Mouse (Mus musculus) CH12F3 (cell line): ENCODE data around the gene Zfp414.
"Not testable (repeated sequence)": the region's sequence is repeated elsewhere in the genome, so short reads cannot be mapped to it uniquely, and the experiment has no call there.

Experiments used
- in situ Hi-C: fragments of 300-500 bp; cut with MboI; formaldehyde crosslinking; loops from 2 replicates; pipeline ENCODE4 v1.14.3; 2020; ENCODE audit warnings: low sequenced_read_pairs

Zfp414 gene

GRCm38 (mm10) chr17:33628621-33629486 is at the start of gene Zfp414:
Gene Zfp414, plus strand, starts transcription at chr17:33629090.
- in situ Hi-C loops, result no loop called here

- in situ Hi-C loops, result no loop called here
Measured at GRCm38 (mm10) chr17:33584061-33584460, 44.8 kb upstream of the Zfp414 start.

GRCm38 (mm10) chr17:33586011-33586410 is 42.9 kb upstream of the Zfp414 start:
- in situ Hi-C loops, result no loop called here

- in situ Hi-C loops, result no loop called here
Measured at GRCm38 (mm10) chr17:33597271-33597670, 31.6 kb upstream of the Zfp414 start.

DNA sequence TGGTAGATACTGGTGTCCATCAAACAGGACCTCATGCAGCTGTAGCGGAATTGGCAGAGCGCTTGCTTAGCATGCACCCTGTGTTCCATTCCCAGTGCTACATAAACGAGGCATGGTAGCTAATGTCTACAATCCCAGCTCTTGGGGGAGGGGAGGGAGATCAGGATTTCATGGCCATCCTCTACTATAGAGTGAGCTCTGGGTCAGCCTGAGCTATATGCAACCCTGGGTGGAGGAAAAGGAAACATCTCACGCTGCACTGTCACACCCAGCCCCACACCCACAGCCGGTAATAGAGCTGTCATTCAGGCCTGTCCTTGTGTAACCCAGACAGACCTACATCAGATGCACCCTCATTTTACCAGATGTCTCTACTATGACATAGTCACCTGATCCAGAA is 30.4 kb upstream of the Zfp414 start:
- in situ Hi-C loops, result no loop called here

GRCm38 (mm10) chr17:33599836-33600475 is 28.9 kb upstream of the Zfp414 start:
- in situ Hi-C loops, result no loop called here

DNA sequence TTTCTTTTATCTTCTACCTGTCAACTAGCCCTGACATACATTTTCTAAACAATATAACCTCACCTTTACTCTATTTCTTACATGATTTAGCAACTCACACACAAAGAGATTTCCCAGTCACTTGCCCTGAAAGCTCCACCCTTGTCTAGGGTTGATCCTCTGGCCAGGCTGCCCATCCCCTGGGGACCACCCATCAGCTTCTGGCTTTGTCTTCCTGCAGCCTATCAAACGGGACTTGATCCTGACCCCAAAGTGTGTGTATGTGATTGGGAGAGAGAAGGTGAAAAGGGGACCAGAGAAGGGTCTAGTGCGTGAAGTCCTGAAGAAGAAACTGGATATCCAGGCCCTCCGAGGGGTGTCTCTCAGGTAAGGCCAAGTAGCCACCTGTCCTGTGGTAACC is 28.1 kb upstream of the Zfp414 start:
- in situ Hi-C loops, result no loop called here

GRCm38 (mm10) chr17:33601947-33602346 is 26.9 kb upstream of the Zfp414 start:
- in situ Hi-C loops, result no loop called here

DNA sequence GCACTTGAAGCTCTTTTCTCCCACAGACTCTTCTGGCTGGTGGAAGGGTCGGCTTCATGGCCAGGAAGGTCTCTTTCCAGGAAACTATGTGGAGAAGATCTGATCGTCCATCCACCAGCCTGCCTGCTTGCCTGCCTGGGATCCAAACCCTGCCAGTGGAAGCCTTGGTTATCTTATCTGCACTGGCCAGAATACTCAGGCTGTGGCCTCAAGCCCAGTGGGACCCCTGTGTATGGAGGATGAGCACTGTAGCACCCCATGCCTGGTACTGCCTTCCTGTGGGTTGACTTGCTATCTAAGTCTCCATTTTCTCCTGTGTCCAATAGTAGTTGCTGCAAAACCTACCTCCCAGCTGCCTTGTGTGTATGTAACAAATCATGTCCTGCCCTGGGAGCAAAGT is 21.6 kb upstream of the Zfp414 start:
- in situ Hi-C loops, result no loop called here

- in situ Hi-C loops, result no loop called here
Measured at GRCm38 (mm10) chr17:33610548-33610947, 18.3 kb upstream of the Zfp414 start.

DNA sequence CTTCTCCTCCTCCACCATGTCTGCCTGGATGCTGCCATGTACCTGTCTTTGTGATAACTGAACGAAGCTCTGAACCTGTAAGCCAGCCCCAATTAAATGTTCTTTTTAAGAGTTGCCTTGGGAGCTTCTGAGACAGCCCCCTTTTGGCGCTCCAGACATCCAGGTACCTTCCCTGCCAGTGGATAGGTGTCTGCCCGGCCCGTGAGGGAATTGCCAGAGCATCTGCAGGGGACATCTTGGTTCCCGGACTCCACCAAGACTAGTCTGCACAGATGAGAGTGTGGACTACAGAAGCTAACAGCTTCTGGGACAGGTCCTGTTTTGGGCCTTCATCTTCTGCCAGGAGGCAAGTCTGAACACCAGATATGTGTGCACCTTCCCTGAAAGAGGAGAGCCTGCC is 15.2 kb upstream of the Zfp414 start:
- in situ Hi-C loops, result not testable (repeated sequence)

- in situ Hi-C loops, result no loop called here
Measured at GRCm38 (mm10) chr17:33627281-33627680, 1.6 kb upstream of the Zfp414 start.

GRCm38 (mm10) chr17:33629487-33630125 is 716 bp downstream of the Zfp414 start:
- in situ Hi-C loops, result no loop called here

GRCm38 (mm10) chr17:33630171-33630895 is 1.4 kb downstream of the Zfp414 start:
- in situ Hi-C loops, result no loop called here

- in situ Hi-C loops, result no loop called here
Measured at GRCm38 (mm10) chr17:33631236-33631635, 2.3 kb downstream of the Zfp414 start.

DNA sequence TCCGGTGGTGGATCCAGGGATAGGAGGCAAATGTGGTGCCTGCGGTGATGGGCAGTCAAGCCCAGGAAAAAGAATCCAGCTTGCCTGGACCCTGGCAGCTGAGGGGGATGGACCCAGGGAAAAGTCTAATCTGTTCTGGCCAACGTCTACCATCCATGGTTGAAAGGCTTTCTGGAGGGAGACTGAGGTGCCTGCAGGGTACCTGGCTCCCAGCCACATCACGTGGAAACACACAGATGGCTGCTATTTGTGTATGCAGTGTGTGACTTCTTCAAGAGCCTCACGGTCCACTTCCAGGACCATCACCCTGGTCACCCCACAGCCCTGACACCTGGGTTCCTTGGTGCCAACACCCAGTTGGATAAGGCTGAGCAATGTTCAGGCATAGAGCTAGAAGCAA is 2.9 kb downstream of the Zfp414 start:
- in situ Hi-C loops, result no loop called here

DNA sequence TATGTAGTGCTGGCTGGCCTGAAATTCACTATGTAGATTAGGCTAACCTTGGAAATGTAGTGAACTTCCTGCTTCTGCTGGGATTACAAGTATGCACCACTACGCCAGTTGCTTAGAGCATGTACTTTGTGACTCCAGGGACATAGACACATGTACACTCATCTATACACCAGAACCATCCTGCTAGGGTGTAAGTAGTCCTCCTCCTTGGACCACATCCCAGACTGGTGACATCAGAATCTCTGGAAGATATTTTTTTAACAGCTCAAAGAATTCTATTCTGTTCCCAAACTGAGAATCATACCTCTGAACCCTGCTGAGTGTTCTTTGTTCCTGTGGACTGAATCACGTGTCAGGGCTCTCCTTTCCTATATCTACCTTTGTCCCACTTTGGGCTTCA is 8.1 kb downstream of the Zfp414 start:
- in situ Hi-C loops, result no loop called here

GRCm38 (mm10) chr17:33637516-33638276 is 8.8 kb downstream of the Zfp414 start, which contains the start of gene Pram1:
Gene Pram1, plus strand, starts transcription at chr17:33638056.
- in situ Hi-C loops, result no loop called here

- in situ Hi-C loops, result no loop called here
Measured at GRCm38 (mm10) chr17:33639743-33640142, 10.9 kb downstream of the Zfp414 start.

DNA sequence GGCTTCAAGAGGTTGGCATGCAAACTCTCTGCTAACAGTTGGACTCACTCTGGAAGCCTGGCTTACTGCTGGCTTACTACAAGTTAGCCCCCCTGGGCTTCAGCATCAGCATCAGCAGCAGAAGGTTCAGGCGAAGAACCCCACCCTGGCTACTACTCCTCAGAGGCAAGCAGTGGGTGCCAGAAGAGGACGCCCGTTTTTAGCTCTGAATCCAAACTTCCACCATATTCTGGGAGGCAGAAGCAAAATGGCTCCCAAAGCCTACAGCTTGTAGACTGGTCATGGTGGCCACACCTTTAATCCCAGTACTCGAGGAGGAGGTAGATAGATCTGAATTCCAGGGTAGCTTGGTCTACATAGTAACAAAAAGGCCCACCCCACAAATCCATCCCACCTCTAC is 15.2 kb downstream of the Zfp414 start:
- in situ Hi-C loops, result no loop called here
